Mouse (Mus musculus): ENCODE data around the gene Cdadc1. TPM values are rescaled to one million over a fixed set of nuclear protein-coding genes. Genes with fewer than 3 reads are reported as not detected.

Cdadc1 gene
- total RNA-seq, 2 experiments from 2014 or later: 63.7 to 64.2 TPM

- no peak for DNase-seq (ENCODE audit: low spot score in 2 of 2)
Observed at GRCm38 (mm10) chr14:59546162-59546880, 51.4 kb downstream of the Cdadc1 start.

GRCm38 (mm10) chr14:59543956-59544355, 53.8 kb downstream of the Cdadc1 start:
- DNase-seq (ENCODE audit: low spot score in 2 of 2): no peak

- no peak for DNase-seq (ENCODE audit: low spot score in 2 of 2)
Observed at GRCm38 (mm10) chr14:59543158-59543826, 54.5 kb downstream of the Cdadc1 start.

GRCm38 (mm10) chr14:59540761-59541160, 57.0 kb downstream of the Cdadc1 start:
- DNase-seq (ENCODE audit: low spot score in 2 of 2): no peak

GRCm38 (mm10) chr14:59540230-59540629, 57.5 kb downstream of the Cdadc1 start:
- no peak for DNase-seq (ENCODE audit: low spot score in 2 of 2)

GRCm38 (mm10) chr14:59537829-59538432, 59.8 kb downstream of the Cdadc1 start:
- no peak for DNase-seq (ENCODE audit: low spot score in 2 of 2)

- DNase-seq (ENCODE audit: low spot score in 2 of 2): no peak
Observed at GRCm38 (mm10) chr14:59533908-59534307, 63.9 kb downstream of the Cdadc1 start.

- no peak for DNase-seq (ENCODE audit: low spot score in 2 of 2)
Observed at GRCm38 (mm10) chr14:59532986-59533385, 64.8 kb downstream of the Cdadc1 start.

GRCm38 (mm10) chr14:59530801-59531200, 67.0 kb downstream of the Cdadc1 start:
- DNase-seq (ENCODE audit: low spot score in 2 of 2): no peak

- no peak for DNase-seq (ENCODE audit: low spot score in 2 of 2)
Observed at GRCm38 (mm10) chr14:59525843-59526242, 71.9 kb downstream of the Cdadc1 start.

GRCm38 (mm10) chr14:59513922-59514444, 83.8 kb downstream of the Cdadc1 start:
- DNase-seq (ENCODE audit: low spot score in 2 of 2): no peak

Other genes starting within 250 kb of the Cdadc1 start
- gene Phf11d, start 232.5 kb downstream of the Cdadc1 start, total RNA-seq (2021): 1 to 10 TPM; 3.6 to 3.9 TPM
- gene Phf11c, start 202.6 kb downstream of the Cdadc1 start, total RNA-seq (2021): 1 to 10 TPM; 1.0 to 1.1 TPM
- gene Setdb2, start 157.1 kb downstream of the Cdadc1 start, total RNA-seq (2021): 1 to 10 TPM; 8.8 to 8.9 TPM
- gene Cab39l, start 157.0 kb downstream of the Cdadc1 start, total RNA-seq (2021): 10 to 100 TPM; 28.1 to 28.8 TPM
- gene Shisa2, start 27.3 kb upstream of the Cdadc1 start, total RNA-seq (2021): 1 to 10 TPM; 5.5 to 8.2 TPM

All from adrenal gland, postnatal 4 days (tissue).